Mouse (Mus musculus) telencephalon, adult 2 months (tissue): ENCODE measurements around the gene Klhl33.

ENCODE experiments used
- DNase-seq: peaks from one replicate; pipeline ENCODE4 v3.0.0-alpha.2; 2011; ENCODE audit warnings: low read depth, low spot score

Klhl33 gene

GRCm38 (mm10) chr14:50855788-50856187, 41.5 kb downstream of the Klhl33 start:
- DNase-seq, result no peak
